Mouse (Mus musculus) MEL (cell line): ENCODE data around the gene Fance.

ENCODE experiments used
- MAZ ChIP-seq: IDR thresholded peaks from 2 replicates; pipeline ENCODE4 v1.6.1; 2012; ENCODE audit warnings: low read depth, mild to moderate bottlenecking, inconsistent platforms, low read length, improper control_type of control experiment
- RCOR1 ChIP-seq: IDR thresholded peaks from 2 replicates; pipeline ENCODE4 v1.6.1; 2012; ENCODE audit warnings: low read depth, mild to moderate bottlenecking, inconsistent platforms, low read length, improper control_type of control experiment

DNA sequence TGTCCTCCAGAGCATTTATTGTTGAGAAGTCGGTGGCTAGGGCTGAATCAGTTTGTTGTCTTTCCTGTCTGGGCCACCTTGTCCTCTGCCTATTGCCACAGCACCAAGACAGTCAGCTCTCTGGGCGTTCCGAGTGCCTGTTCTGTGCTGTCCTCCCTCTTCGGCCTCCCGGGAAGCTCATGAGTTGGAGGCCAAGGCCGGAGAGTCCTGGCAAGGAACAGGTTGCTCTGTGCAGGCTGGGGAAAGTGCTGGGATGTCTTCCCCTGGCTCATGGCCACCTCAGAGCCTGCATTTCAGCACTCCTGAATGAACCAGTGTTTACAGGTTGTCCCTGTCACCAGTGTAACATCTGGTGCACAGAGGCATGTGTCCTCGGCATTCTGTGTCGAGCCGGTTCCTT is 41.0 kb upstream of the Fance start:
- TF ChIP-seq MAZ (no peak), RCOR1 (no peak)
